Mouse (Mus musculus) kidney, adult 2 months (tissue): ENCODE results near the gene Lrit2. TPM values are rescaled to one million over a fixed set of nuclear protein-coding genes. Genes with fewer than 3 reads are reported as not detected.

Experiments
- DNase-seq: peaks from one replicate; pipeline ENCODE4 v3.0.0; 2021
- H3K27ac ChIP-seq: fragments of 200-500 bp; 2 replicates; pipeline ENCODE4 v1.5.1; 2012; ENCODE audit warnings: low read depth, low read length, control low read depth, inconsistent platforms; ENCODE audit not compliant: insufficient read depth
- H3K27me3 ChIP-seq: fragments of 200-500 bp; replicated peaks from 2 replicates; pipeline ENCODE4 v1.6.1; 2012; ENCODE audit warnings: mild to moderate bottlenecking, moderate library complexity, low read length, inconsistent platforms; ENCODE audit not compliant: control insufficient read depth, insufficient read depth
- H3K36me3 ChIP-seq: fragments of 200-500 bp; 2 replicates; pipeline ENCODE4 v1.6.1; 2012; ENCODE audit warnings: mild to moderate bottlenecking, moderate library complexity, low read length, inconsistent platforms; ENCODE audit not compliant: control insufficient read depth, insufficient read depth
- H3K4me1 ChIP-seq: fragments of 200-500 bp; 2 replicates; pipeline ENCODE4 v1.6.1; 2011; ENCODE audit warnings: low read length; ENCODE audit not compliant: control insufficient read depth, insufficient read depth
- H3K4me3 ChIP-seq: fragments of 200-500 bp; 2 replicates; pipeline ENCODE4 v1.5.1; 2011; ENCODE audit warnings: mild to moderate bottlenecking, low read depth, low read length, control low read depth; ENCODE audit not compliant: insufficient read depth
- CTCF ChIP-seq: fragments of 200-500 bp; conservative IDR thresholded peaks from 2 replicates; pipeline ENCODE4 v1.5.1; 2011; ENCODE audit warnings: low read depth, mild to moderate bottlenecking, control low read depth, low read length, moderate library complexity, mixed read lengths; ENCODE audit not compliant: insufficient read depth, insufficient read length
- POLR2A ChIP-seq: fragments of 200-500 bp; IDR thresholded peaks from one replicate; pipeline ENCODE4 v1.6.1; 2011; ENCODE audit warnings: low read depth, low read length, control low read depth
- WGBS: fragments of 180-500 bp; shearing (Covaris S2); methylation state at CpG from one replicate; pipeline ENCODE4 v1.1.7; 2018; 5-methylcytosine and 5-hydroxymethylcytosine counted together
- polyA plus RNA-seq: library from polyadenylated mRNA; depleted of rRNA; stranded (reverse); fragments of >200 nt; gene quantifications from 2 replicates; pipeline ENCODE4 v1.2.3, GENCODE M21; 2012; rRNA removed

Gene Lrit2
- polyA plus RNA-seq: 0.03 TPM in 2 replicates

GRCm38 (mm10) chr14:37067629-37068028 lies at the start of gene Lrit2:
Gene Lrit2 (plus strand): TSS chr14:37067929.
- Histone ChIP-seq H3K36me3 (no peaks in the 10 kb centered on the region), H3K4me3 (no peak within 1 kb of the TSS), H3K27me3 (no peaks in the 10 kb centered on the region), H3K27ac (no peak within 1 kb of the TSS), H3K4me1 (no peaks in the 10 kb centered on the region)
- no peak for DNase-seq
- WGBS: 81% methylated on average over 5 of the region's 5 CpGs
- TF ChIP-seq POLR2A (no peak), CTCF (no peak)

- no peak overlapping the region for H3K27ac ChIP-seq
- no peaks in the 10 kb centered on the region for H3K4me1 ChIP-seq
- DNase-seq: no peak
Observed at GRCm38 (mm10) chr14:37027248-37027933, 40.3 kb upstream of the Lrit2 start.

GRCm38 (mm10) chr14:37027951-37028350 lies 39.8 kb upstream of the Lrit2 start:
- no peak for DNase-seq
- no peaks in the 10 kb centered on the region for H3K4me1 ChIP-seq
- no peaks in the 10 kb centered on the region for H3K36me3 ChIP-seq
- H3K27me3 ChIP-seq: no peaks in the 10 kb centered on the region
- H3K4me3 ChIP-seq: no peak overlapping the region
- TF ChIP-seq POLR2A (no peak), CTCF (no peak)
- H3K27ac ChIP-seq: no peak overlapping the region
- 95% methylated on average over 3 of the region's 3 CpGs for WGBS

More at GRCm38 (mm10) chr14:37027248-37027933, 40.3 kb upstream of the Lrit2 start:
- no peaks in the 10 kb centered on the region for H3K36me3 ChIP-seq
- H3K27me3 ChIP-seq: no peaks in the 10 kb centered on the region
- WGBS: 79% methylated on average over 4 of the region's 4 CpGs
- TF ChIP-seq POLR2A (no peak), CTCF (no peak)
- no peak overlapping the region for H3K4me3 ChIP-seq

GRCm38 (mm10) chr14:37028555-37028954 lies 39.2 kb upstream of the Lrit2 start:
- Histone ChIP-seq H3K36me3 (no peaks in the 10 kb centered on the region), H3K27me3 (no peaks in the 10 kb centered on the region), H3K4me3 (no peak overlapping the region), H3K27ac (no peak overlapping the region), H3K4me1 (no peaks in the 10 kb centered on the region)
- 78% methylated on average over 3 of the region's 3 CpGs for WGBS
- DNase-seq: no peak
- TF ChIP-seq POLR2A (no peak), CTCF (no peak)

- Histone ChIP-seq H3K4me3 (no peak overlapping the region), H3K36me3 (no peaks in the 10 kb centered on the region), H3K27me3 (no peaks in the 10 kb centered on the region), H3K4me1 (no peaks in the 10 kb centered on the region), H3K27ac (no peak overlapping the region)
- WGBS: 68% methylated on average over 11 of the region's 11 CpGs
- no peak for DNase-seq
- TF ChIP-seq POLR2A: no peak
- no peak for TF ChIP-seq CTCF
Observed at GRCm38 (mm10) chr14:37032481-37033104, 35.1 kb upstream of the Lrit2 start.

GRCm38 (mm10) chr14:37033241-37033640 lies 34.5 kb upstream of the Lrit2 start:
- Histone ChIP-seq H3K4me1 (no peaks in the 10 kb centered on the region), H3K4me3 (no peak overlapping the region), H3K36me3 (no peaks in the 10 kb centered on the region), H3K27ac (no peak overlapping the region), H3K27me3 (no peaks in the 10 kb centered on the region)
- TF ChIP-seq CTCF (peak; percentile 97), POLR2A (no peak)
- DNase-seq: peak; percentile 79
- WGBS: 15% methylated on average over 7 of the region's 7 CpGs

GRCm38 (mm10) chr14:37034432-37034831 lies 33.3 kb upstream of the Lrit2 start:
- TF ChIP-seq CTCF (no peak; the same call in 1 of the 2 replicates), POLR2A (no peak)
- no peaks in the 10 kb centered on the region for H3K4me1 ChIP-seq
- H3K27ac ChIP-seq: no peak overlapping the region
- WGBS: 36% methylated on average over 5 of the region's 5 CpGs
- H3K36me3 ChIP-seq: no peaks in the 10 kb centered on the region
- DNase-seq: no peak
- H3K27me3 ChIP-seq: no peaks in the 10 kb centered on the region
- H3K4me3 ChIP-seq: no peak overlapping the region
